Mouse (Mus musculus) ES-E14 (cell line): ENCODE measurements around the gene Pdk1.

Experiments used
- CHD2 ChIP-seq: IDR thresholded peaks from 2 replicates; pipeline ENCODE4 v1.6.1; 2014; ENCODE audit warnings: mild to moderate bottlenecking, low read depth, low read length, inconsistent platforms
- HCFC1 ChIP-seq: IDR thresholded peaks from 2 replicates; pipeline ENCODE4 v1.6.1; 2012; ENCODE audit warnings: low read length, inconsistent platforms, borderline replicate concordance; ENCODE audit not compliant: insufficient read depth
- MAFK ChIP-seq: IDR thresholded peaks from 2 replicates; pipeline ENCODE4 v1.6.1; 2014; ENCODE audit warnings: mild to moderate bottlenecking, low read depth, low read length, inconsistent platforms; ENCODE audit not compliant: insufficient read depth
- ZC3H11A ChIP-seq: IDR thresholded peaks from 2 replicates; pipeline ENCODE4 v1.6.1; 2012; ENCODE audit warnings: low read depth, mild to moderate bottlenecking, inconsistent platforms, low read length, borderline replicate concordance

DNA sequence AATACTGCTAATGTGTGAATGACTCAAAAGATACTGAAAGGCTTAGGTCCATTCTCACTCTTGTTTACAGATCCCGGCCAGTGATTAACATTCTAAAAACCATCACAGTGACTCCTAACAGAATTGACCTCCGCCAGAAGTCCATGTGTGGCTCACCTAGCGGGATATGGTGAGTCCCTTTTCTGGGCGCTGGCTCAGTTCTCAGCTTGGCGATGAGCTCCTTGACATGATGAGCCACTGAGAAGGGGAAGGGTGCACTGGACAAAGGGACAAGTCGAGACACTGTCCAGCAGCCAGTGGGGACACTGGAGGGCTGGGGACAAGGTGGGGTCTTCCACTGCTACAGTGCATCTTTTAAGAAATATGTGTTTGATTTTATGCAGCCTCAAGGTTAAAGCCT is 39.4 kb upstream of the Pdk1 start:
- TF ChIP-seq ZC3H11A (no peak), CHD2 (no peak), MAFK (no peak), HCFC1 (no peak)
